Mouse (Mus musculus) heart, postnatal 0 days (tissue): Measurements from ENCODE around the gene C1qtnf4. TPM values are rescaled to one million over a fixed set of nuclear protein-coding genes. Genes with fewer than 3 reads are reported as not detected.

Source experiments
- ATAC-seq: fragments of 200-750 bp; cut with Nextera tagmentation; 2 replicates; pipeline ENCODE4 v1.8.0; 2017; ENCODE audit warnings: low read depth, moderate number of reproducible peaks, moderate library complexity; ENCODE audit not compliant: insufficient read depth
- DNase-seq: peaks from one replicate; pipeline ENCODE4 v3.0.0-alpha.2; 2016; ENCODE audit warnings: low spot score
- H3K27ac ChIP-seq: fragments of 300-500 bp; sonication (generic); 2 replicates; pipeline ENCODE4 v1.5.1; 2014; ENCODE audit warnings: low read depth, mild to moderate bottlenecking
- H3K27me3 ChIP-seq: fragments of 300-500 bp; sonication (generic); 2 replicates; pipeline ENCODE4 v1.6.1; 2014; ENCODE audit warnings: low read length, mixed read lengths; ENCODE audit not compliant: control insufficient read depth, insufficient read depth
- H3K36me3 ChIP-seq: fragments of 300-500 bp; sonication (generic); replicated peaks from 2 replicates; pipeline ENCODE4 v1.6.1; 2014; ENCODE audit warnings: low read length, mixed read lengths; ENCODE audit not compliant: control insufficient read depth, insufficient read depth
- H3K4me1 ChIP-seq: fragments of 300-500 bp; sonication (generic); 2 replicates; pipeline ENCODE4 v1.6.1; 2014; ENCODE audit warnings: antibody characterized with exemption; ENCODE audit not compliant: control insufficient read depth, insufficient read depth
- H3K4me2 ChIP-seq: fragments of 300-500 bp; sonication (generic); 2 replicates; pipeline ENCODE4 v1.6.1; 2014; ENCODE audit warnings: low read depth, mild to moderate bottlenecking, low read length, moderate library complexity
- H3K4me3 ChIP-seq: fragments of 300-500 bp; sonication (generic); 2 replicates; pipeline ENCODE4 v1.5.1; 2014; ENCODE audit warnings: low read depth, low read length
- H3K9ac ChIP-seq: fragments of 300-500 bp; sonication (generic); replicated peaks from 2 replicates; pipeline ENCODE4 v1.6.1; 2014; ENCODE audit warnings: low read depth, low read length, mixed read lengths
- H3K9me3 ChIP-seq: fragments of 300-500 bp; sonication (generic); replicated peaks from 2 replicates; pipeline ENCODE4 v1.6.1; 2016; ENCODE audit warnings: low read length; ENCODE audit not compliant: control insufficient read depth
- CTCF ChIP-seq: IDR thresholded peaks from 2 replicates; pipeline ENCODE4 v1.5.1; 2016; ENCODE audit warnings: antibody characterized with exemption, control low read depth, low read depth
- EP300 ChIP-seq: IDR thresholded peaks from 2 replicates; pipeline ENCODE4 v1.6.1; 2016; ENCODE audit warnings: antibody characterized with exemption, low read depth
- WGBS: fragments of 180-500 bp; shearing (Covaris S2); extraction: QIAGEN DNeasy Blood & Tissue Kit; methylation state at CpG from one replicate; pipeline ENCODE4 v1.1.7; 2014; 5-methylcytosine and 5-hydroxymethylcytosine counted together
- polyA plus RNA-seq: library from polyadenylated mRNA; unstranded; fragments of >200 nt; fragmentation: Nextera tagmentation; extraction: Ambion mirVana; gene quantifications from 2 replicates; pipeline ENCODE4 v1.2.1, GENCODE M21; 2015
- total RNA-seq: library from RNA; depleted of rRNA; stranded (reverse); fragments of >200 nt; gene quantifications from 2 replicates; pipeline ENCODE4 v1.2.3, GENCODE M21; 2014; ENCODE audit warnings: low replicate concordance

C1qtnf4 gene
- total and polyA plus RNA-seq, 2 experiments from 2014 or later, result 15.5 to 23.7 TPM

DNA sequence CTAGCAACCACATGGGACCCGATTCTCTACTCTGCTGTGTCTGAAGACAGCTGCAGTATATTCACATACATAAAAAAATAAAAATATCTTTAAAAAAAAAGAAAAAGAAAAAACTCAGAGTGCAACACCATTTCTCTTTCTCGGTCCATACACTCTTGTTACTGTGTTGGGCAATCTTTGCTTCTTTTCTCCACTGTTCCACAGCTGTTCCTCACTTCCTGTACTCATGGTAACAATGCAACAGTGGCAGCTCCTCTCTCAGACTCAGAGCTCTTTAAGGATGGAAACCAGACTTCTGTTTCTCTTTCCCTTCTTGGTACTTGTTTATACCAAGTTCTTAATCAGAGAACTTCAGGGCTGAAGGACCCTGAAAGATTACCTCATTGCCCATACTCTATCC, 17.7 kb downstream of the C1qtnf4 start:
- H3K27me3 ChIP-seq, result no peaks in the 10 kb centered on the region
- peak; percentile 26 for DNase-seq
- TF ChIP-seq EP300 (no peak), CTCF (no peak)
- 66% methylated on average over 2 of the region's 2 CpGs for WGBS
- H3K4me2 ChIP-seq, result peak overlapping the region; percentile 82
- H3K9ac ChIP-seq, result peak overlapping the region; percentile 89; the same call in 1 of the 2 replicates
- peaks cover 58% of the 10 kb centered on the region for H3K36me3 ChIP-seq
- 0 out of 2 replicates have a peak overlapping the region, but pooled peaks have one; percentile 91 for H3K27ac ChIP-seq
- no peaks in the 10 kb centered on the region for H3K9me3 ChIP-seq
- H3K4me3 ChIP-seq, result peak overlapping the region; percentile 73
- H3K4me1 ChIP-seq, result peaks cover 20% of the 10 kb centered on the region
- no peak for ATAC-seq

GRCm38 (mm10) chr2:90904076-90904855, 18.6 kb downstream of the C1qtnf4 start, which contains the start of the genes Kbtbd4 and Ndufs3:
Kbtbd4 (plus strand) TSS chr2:90904740.
Ndufs3 (minus strand) TSS chr2:90904827.
- Histone ChIP-seq H3K4me2 (peak within 1 kb of the TSS; percentile 82), H3K9me3 (no peaks in the 10 kb centered on the region), H3K36me3 (peaks cover 58% of the 10 kb centered on the region), H3K27ac (peak within 1 kb of the TSS; percentile 91), H3K27me3 (no peaks in the 10 kb centered on the region), H3K4me1 (peaks cover 20% of the 10 kb centered on the region), H3K9ac (peak within 1 kb of the TSS; percentile 89), H3K4me3 (peak within 1 kb of the TSS; percentile 73)
- TF ChIP-seq CTCF (no peak), EP300 (no peak; the same call in 1 of the 2 replicates)
- peak; percentile 85 for DNase-seq
- peak; percentile 95 for ATAC-seq
- WGBS, result under 1% methylated on average over 43 of the region's 43 CpGs

DNA sequence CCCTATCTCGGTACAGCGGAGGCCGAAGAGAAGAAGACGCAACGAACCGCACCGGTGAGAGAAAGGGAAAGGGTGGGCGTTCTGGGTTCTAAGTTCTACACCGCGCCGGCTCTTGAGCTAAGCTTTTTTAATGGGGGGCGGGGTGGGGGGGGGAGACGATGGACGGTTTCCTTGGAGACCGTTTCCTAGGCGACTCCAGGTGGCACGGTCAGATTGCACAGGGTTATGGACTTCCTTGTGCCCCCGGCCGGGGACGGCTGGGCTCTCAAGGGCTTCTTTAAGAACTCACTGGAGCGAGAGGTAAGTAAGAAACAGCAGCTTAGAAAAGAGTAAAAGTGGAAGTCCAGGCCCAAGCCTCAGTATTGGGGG, 19.2 kb downstream of the C1qtnf4 start:
- WGBS, result 2% methylated on average over 21 of the region's 21 CpGs

GRCm38 (mm10) chr2:90906721-90907120, 21.1 kb downstream of the C1qtnf4 start:
- Histone ChIP-seq H3K4me2 (no peak overlapping the region), H3K9ac (no peak overlapping the region), H3K36me3 (peaks cover 63% of the 10 kb centered on the region), H3K27me3 (no peaks in the 10 kb centered on the region), H3K27ac (no peak overlapping the region), H3K4me3 (no peak overlapping the region), H3K9me3 (no peaks in the 10 kb centered on the region), H3K4me1 (peaks cover 20% of the 10 kb centered on the region)
- no peak for TF ChIP-seq CTCF
- no peak for TF ChIP-seq EP300
- ATAC-seq (no peak), DNase-seq (no peak)
- WGBS, result 96% methylated on average over 2 of the region's 2 CpGs

More for the DNA sequence above, 19.2 kb downstream of the C1qtnf4 start:
- DNase-seq (no peak), ATAC-seq (peak; percentile 27; the same call in 1 of the 2 replicates)
- peaks cover 20% of the 10 kb centered on the region for H3K4me1 ChIP-seq
- H3K4me3 ChIP-seq, result peak overlapping the region; percentile 73
- TF ChIP-seq EP300 (no peak; the same call in 1 of the 2 replicates), CTCF (no peak)
- peak overlapping the region; percentile 89 for H3K9ac ChIP-seq
- H3K27me3 ChIP-seq, result no peaks in the 10 kb centered on the region
- no peaks in the 10 kb centered on the region for H3K9me3 ChIP-seq
- H3K4me2 ChIP-seq, result peak overlapping the region; percentile 82
- peak overlapping the region; percentile 91 for H3K27ac ChIP-seq
- peaks cover 62% of the 10 kb centered on the region for H3K36me3 ChIP-seq

- Histone ChIP-seq H3K9me3 (no peaks in the 10 kb centered on the region), H3K9ac (no peak overlapping the region), H3K4me2 (no peak overlapping the region), H3K4me3 (no peak overlapping the region), H3K27me3 (no peaks in the 10 kb centered on the region), H3K4me1 (peaks cover 14% of the 10 kb centered on the region), H3K27ac (no peak overlapping the region), H3K36me3 (peaks cover 70% of the 10 kb centered on the region)
- WGBS, result 69% methylated on average over 1 of the region's 1 CpGs
- DNase-seq (no peak), ATAC-seq (no peak)
- TF ChIP-seq CTCF, result no peak
- TF ChIP-seq EP300, result no peak
Measured at GRCm38 (mm10) chr2:90910861-90911260, 25.2 kb downstream of the C1qtnf4 start.
